Mouse (Mus musculus): ENCODE measurements around the gene Cd248. TPM values are rescaled to one million over a fixed set of nuclear protein-coding genes. Genes with fewer than 3 reads are reported as not detected.

Gene Cd248
- total and polyA plus RNA-seq, 2 experiments from 2014 or later, result 15.7 to 22.0 TPM

DNA sequence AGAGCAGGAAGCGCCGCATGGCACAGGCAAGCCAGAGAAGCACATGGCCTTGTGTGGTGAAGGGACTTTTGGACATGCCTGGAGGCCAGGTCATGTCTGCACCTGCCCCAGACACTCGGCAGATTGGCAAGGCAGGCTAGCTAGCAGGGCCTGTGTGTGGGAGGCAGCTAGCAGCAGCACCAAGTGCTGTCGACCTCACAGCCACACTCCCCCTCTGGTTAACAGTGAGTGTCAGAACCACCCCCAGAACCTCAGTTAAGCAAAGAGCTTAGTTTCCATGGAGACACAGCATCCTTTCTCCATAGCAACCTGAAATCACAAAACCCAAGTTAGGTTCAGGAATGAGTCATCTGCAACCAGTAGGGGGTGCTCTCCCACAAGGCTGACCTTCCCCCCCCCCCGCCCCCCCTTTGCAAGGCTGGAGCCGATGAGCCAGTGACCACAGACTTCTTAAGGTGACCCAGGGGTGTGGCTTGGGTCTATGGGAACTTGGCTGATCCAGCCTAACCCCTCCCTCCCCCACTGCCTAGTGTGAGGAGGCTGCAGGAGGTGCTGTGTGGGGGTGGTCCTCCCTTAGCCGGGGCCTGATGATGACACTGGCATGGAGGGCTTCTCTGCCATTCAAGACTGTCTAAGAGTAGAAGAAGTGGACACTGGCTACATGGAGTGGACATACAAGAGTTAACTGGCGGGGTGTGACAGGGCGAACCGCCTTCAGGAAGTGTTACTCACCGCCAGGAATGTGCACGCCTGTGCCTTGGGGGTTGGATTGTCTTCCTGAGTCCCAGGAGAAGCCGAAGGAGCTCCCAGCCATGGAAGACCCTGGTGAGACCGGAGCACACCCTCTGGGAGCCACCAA lies 17.6 kb upstream of the Cd248 start, which contains the start of gene Rin1:
Rin1 (plus strand) TSS at position 435 of the 859 bp plus-strand sequence.
- ATAC-seq (ENCODE audit: low FRiP score), result peak; percentile 55
- peak; percentile 75 for TF ChIP-seq CTCF (IDR thresholded peaks at IDR 0.05)
- peaks cover 23% of the 10 kb centered on the region; the same call in 1 of the 2 replicates for H3K27me3 ChIP-seq (ENCODE audit: insufficient read depth, low read length)
- H3K9me3 ChIP-seq (ENCODE audit: low read length), result no peaks in the 10 kb centered on the region
- H3K4me1 ChIP-seq (ENCODE audit: insufficient read depth, low read length), result peaks cover 3% of the 10 kb centered on the region
- 0 out of 2 replicates have a peak within 1 kb of the TSS, but pooled peaks have one; percentile 33 for H3K9ac ChIP-seq (replicated peaks; ENCODE audit: low read length, poor library complexity, severe bottlenecking)
- H3K27ac ChIP-seq (ENCODE audit: low read depth, low read length), result no peak within 1 kb of the TSS
- DNase-seq (ENCODE audit: low spot score), result peak; percentile 66
- H3K4me3 ChIP-seq (ENCODE audit: low read depth, low read length), result no peak within 1 kb of the TSS
- peak within 1 kb of the TSS; percentile 10; the same call in 1 of the 2 replicates for H3K4me2 ChIP-seq (ENCODE audit: low read depth, low read length, poor library complexity, severe bottlenecking)
- peaks cover 34% of the 10 kb centered on the region for H3K36me3 ChIP-seq (ENCODE audit: insufficient read depth, low read length)
- WGBS, result 16% methylated on average over 13 of the region's 14 CpGs

DNA sequence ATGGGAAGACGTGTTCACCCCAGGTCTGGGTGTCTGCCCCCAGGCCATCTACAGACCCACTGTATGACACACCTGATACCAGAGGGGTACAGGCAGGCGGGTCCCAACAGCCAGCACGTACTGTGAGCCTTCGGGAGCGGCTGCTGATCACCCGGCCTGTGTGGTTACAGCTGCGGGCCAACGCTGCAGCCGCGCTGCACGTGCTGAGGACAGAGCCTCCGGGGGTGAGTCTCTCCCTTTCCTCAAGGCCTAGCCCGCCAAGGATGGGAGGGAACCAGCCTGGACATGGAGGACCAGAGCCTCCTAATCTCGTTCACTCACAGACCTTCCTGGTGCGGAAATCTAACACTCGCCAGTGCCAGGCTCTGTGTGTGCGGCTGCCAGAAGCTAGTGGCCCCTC lies 16.8 kb upstream of the Cd248 start:
- peaks cover 23% of the 10 kb centered on the region; the same call in 1 of the 2 replicates for H3K27me3 ChIP-seq (ENCODE audit: insufficient read depth, low read length)
- H3K4me2 ChIP-seq (ENCODE audit: low read depth, low read length, poor library complexity, severe bottlenecking), result peak overlapping the region; percentile 10; the same call in 1 of the 2 replicates
- peaks cover 30% of the 10 kb centered on the region for H3K36me3 ChIP-seq (ENCODE audit: insufficient read depth, low read length)
- H3K4me3 ChIP-seq (ENCODE audit: low read depth, low read length), result no peak overlapping the region
- peaks cover 3% of the 10 kb centered on the region for H3K4me1 ChIP-seq (ENCODE audit: insufficient read depth, low read length)
- no peak overlapping the region for H3K27ac ChIP-seq (ENCODE audit: low read depth, low read length)
- H3K9ac ChIP-seq (replicated peaks; ENCODE audit: low read length, poor library complexity, severe bottlenecking), result no peak overlapping the region
- no peak for TF ChIP-seq CTCF (IDR thresholded peaks at IDR 0.05)
- ATAC-seq (ENCODE audit: low FRiP score) (no peak), DNase-seq (ENCODE audit: low spot score) (no peak)
- 14% methylated on average over 17 of the region's 17 CpGs for WGBS
- H3K9me3 ChIP-seq (ENCODE audit: low read length), result no peaks in the 10 kb centered on the region

DNA sequence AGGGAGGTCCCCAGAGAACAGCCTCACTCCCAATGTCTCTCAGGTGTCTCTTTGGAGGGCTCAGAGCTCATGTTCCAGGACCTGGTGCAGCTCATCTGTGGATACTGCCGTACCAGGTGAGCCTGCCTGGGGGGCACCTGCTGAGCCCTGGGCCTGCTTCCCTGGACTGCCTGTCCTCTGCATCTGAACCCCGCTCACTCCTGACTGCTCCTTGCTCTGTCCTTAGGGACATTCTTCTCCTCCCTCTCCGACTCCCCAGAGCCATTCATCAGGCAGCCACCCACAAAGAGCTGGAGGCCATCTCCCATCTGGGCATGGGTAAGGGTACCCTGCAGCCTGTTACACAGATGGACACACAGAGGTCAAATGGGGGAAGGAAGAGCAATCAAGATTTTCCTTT lies 16.4 kb upstream of the Cd248 start:
- Histone ChIP-seq H3K4me3 (ENCODE audit: low read depth, low read length) (no peak overlapping the region), H3K9me3 (ENCODE audit: low read length) (no peaks in the 10 kb centered on the region), H3K9ac (replicated peaks; ENCODE audit: low read length, poor library complexity, severe bottlenecking) (no peak overlapping the region), H3K27ac (ENCODE audit: low read depth, low read length) (no peak overlapping the region), H3K36me3 (ENCODE audit: insufficient read depth, low read length) (peaks cover 26% of the 10 kb centered on the region), H3K4me1 (ENCODE audit: insufficient read depth, low read length) (peaks cover 3% of the 10 kb centered on the region), H3K27me3 (ENCODE audit: insufficient read depth, low read length) (peaks cover 23% of the 10 kb centered on the region; the same call in 1 of the 2 replicates), H3K4me2 (ENCODE audit: low read depth, low read length, poor library complexity, severe bottlenecking) (no peak overlapping the region)
- WGBS, result 44% methylated on average over 3 of the region's 3 CpGs
- DNase-seq (ENCODE audit: low spot score), result no peak
- no peak for TF ChIP-seq CTCF (IDR thresholded peaks at IDR 0.05)
- ATAC-seq (ENCODE audit: low FRiP score), result no peak

DNA sequence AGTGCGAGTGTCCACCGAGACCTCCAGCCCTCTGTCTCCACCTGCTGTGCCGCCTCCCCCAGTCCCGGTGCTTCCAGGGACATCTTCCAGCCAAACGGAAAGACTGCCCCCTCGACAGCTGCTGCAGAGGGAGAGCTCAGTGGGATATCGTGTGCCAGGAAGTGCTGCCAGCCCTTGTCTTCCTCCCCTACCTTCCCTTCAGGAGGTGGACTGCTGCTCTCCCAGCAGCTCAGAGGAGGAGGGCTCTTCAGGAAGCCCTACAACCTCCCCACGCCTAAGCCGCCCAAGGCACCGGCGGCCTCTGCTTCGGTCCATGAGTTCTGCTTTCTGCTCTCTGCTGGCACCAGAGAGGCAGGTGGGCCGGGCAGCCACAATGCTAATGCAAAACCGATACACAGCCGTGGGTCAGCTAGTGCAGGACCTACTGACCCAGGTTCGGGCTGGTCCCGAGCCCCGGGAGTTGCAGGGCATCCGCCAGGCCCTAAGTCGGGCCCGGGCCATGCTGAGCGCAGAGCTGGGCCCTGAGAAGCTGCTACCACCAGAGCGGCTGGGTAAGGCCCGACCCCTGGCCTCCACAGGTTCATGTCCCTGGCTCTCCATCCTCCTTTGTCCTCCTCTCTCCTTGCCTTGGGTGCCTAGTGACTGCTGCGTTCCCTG lies 15.6 kb upstream of the Cd248 start:
- H3K4me3 ChIP-seq (ENCODE audit: low read depth, low read length), result no peak overlapping the region
- peaks cover 3% of the 10 kb centered on the region for H3K4me1 ChIP-seq (ENCODE audit: insufficient read depth, low read length)
- no peak overlapping the region for H3K4me2 ChIP-seq (ENCODE audit: low read depth, low read length, poor library complexity, severe bottlenecking)
- WGBS, result 32% methylated on average over 25 of the region's 25 CpGs
- DNase-seq (ENCODE audit: low spot score) (no peak), ATAC-seq (ENCODE audit: low FRiP score) (no peak)
- TF ChIP-seq CTCF (IDR thresholded peaks at IDR 0.05), result no peak
- H3K36me3 ChIP-seq (ENCODE audit: insufficient read depth, low read length), result peaks cover 20% of the 10 kb centered on the region
- H3K27ac ChIP-seq (ENCODE audit: low read depth, low read length), result no peak overlapping the region
- H3K9ac ChIP-seq (replicated peaks; ENCODE audit: low read length, poor library complexity, severe bottlenecking), result no peak overlapping the region
- peaks cover 23% of the 10 kb centered on the region; the same call in 1 of the 2 replicates for H3K27me3 ChIP-seq (ENCODE audit: insufficient read depth, low read length)
- H3K9me3 ChIP-seq (ENCODE audit: low read length), result no peaks in the 10 kb centered on the region

DNA sequence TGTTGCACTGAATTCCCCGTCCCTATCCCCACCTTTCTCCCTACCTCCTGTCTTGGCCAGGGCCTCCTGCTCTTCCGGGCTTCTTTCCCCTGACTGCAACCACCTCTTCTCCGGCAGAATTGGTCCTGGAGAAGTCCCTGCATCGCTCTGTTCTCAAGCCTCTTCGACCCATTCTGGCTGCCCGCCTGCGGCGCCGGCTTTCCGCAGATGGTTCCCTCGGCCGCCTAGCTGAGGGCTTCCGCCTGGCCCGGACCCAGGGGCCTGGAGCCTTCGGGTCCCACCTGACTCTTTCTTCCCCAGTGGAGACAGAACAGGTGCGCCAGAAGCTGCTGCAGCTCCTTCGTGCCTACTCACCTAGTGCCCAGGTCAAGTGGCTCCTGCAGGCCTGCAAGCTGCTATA lies 15.0 kb upstream of the Cd248 start:
- WGBS, result 57% methylated on average over 17 of the region's 17 CpGs
- DNase-seq (ENCODE audit: low spot score), result no peak

More for the DNA sequence above, 15.0 kb upstream of the Cd248 start:
- Histone ChIP-seq H3K4me3 (ENCODE audit: low read depth, low read length) (no peak overlapping the region), H3K27me3 (ENCODE audit: insufficient read depth, low read length) (peaks cover 23% of the 10 kb centered on the region; the same call in 1 of the 2 replicates), H3K27ac (ENCODE audit: low read depth, low read length) (no peak overlapping the region), H3K9ac (replicated peaks; ENCODE audit: low read length, poor library complexity, severe bottlenecking) (no peak overlapping the region), H3K4me1 (ENCODE audit: insufficient read depth, low read length) (peaks cover 3% of the 10 kb centered on the region), H3K9me3 (ENCODE audit: low read length) (no peaks in the 10 kb centered on the region), H3K4me2 (ENCODE audit: low read depth, low read length, poor library complexity, severe bottlenecking) (no peak overlapping the region), H3K36me3 (ENCODE audit: insufficient read depth, low read length) (peaks cover 15% of the 10 kb centered on the region)
- TF ChIP-seq CTCF (IDR thresholded peaks at IDR 0.05), result no peak
- no peak for ATAC-seq (ENCODE audit: low FRiP score)
